Mouse (Mus musculus): ENCODE results near the gene Fbxl8.

DNA sequence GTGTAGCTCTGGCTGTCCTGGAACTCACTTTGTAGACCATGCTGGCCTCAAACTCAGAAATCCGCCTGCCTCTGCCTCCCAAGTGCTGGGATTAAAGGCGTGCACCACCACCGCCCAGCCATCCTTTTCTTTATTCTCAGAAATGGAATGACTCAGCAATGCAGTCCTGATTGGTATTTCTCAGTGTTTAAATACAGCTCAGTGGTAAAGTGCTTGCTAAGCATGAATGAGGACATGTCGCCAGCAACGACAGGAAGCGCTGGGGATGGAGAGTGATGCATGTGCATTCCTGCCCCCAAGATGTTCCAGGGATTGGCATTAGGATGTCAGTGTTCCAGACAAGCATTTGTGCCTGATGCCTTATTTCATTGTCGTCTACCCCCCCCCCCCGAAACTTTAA, 38.9 kb downstream of the Fbxl8 start:
- TF ChIP-seq CTCF (IDR thresholded peaks at IDR 0.05; ENCODE audit: low read depth) (no peak), EP300 (IDR thresholded peaks at IDR 0.05; ENCODE audit: low read depth) (no peak)
